Mouse (Mus musculus) hindbrain, postnatal 0 days (tissue): Measurements from ENCODE around the gene Rhd. TPM values are rescaled to one million over a fixed set of nuclear protein-coding genes. Genes with fewer than 3 reads are reported as not detected.

ENCODE experiments used
- ATAC-seq: fragments of 200-750 bp; cut with Nextera tagmentation; 2 replicates; pipeline ENCODE4 v1.8.0; 2017; ENCODE audit warnings: mild to moderate bottlenecking, moderate TSS enrichment, moderate library complexity
- DNase-seq: peaks from one replicate; pipeline ENCODE4 v3.0.0-alpha.2; 2015; ENCODE audit warnings: low spot score
- H3K27ac ChIP-seq: fragments of 300-500 bp; sonication (generic); 2 replicates; pipeline ENCODE4 v1.5.1; 2014; ENCODE audit warnings: mild to moderate bottlenecking
- H3K27me3 ChIP-seq: fragments of 300-500 bp; sonication (generic); 2 replicates; pipeline ENCODE4 v1.6.1; 2014; ENCODE audit warnings: low read length, mixed read lengths; ENCODE audit not compliant: insufficient read depth
- H3K36me3 ChIP-seq: fragments of 300-500 bp; sonication (generic); 2 replicates; pipeline ENCODE4 v1.6.1; 2014; ENCODE audit warnings: low read length, mixed read lengths; ENCODE audit not compliant: insufficient read depth
- H3K4me1 ChIP-seq: fragments of 300-500 bp; sonication (generic); 2 replicates; pipeline ENCODE4 v1.6.1; 2014; ENCODE audit warnings: antibody characterized with exemption, low read length, mixed read lengths; ENCODE audit not compliant: insufficient read depth
- H3K4me2 ChIP-seq: fragments of 300-500 bp; sonication (generic); 2 replicates; pipeline ENCODE4 v1.6.1; 2014; ENCODE audit warnings: low read depth, mild to moderate bottlenecking, low read length, moderate library complexity, mixed read lengths
- H3K4me3 ChIP-seq: fragments of 300-500 bp; sonication (generic); 2 replicates; pipeline ENCODE4 v1.5.1; 2014; ENCODE audit warnings: low read length
- H3K9ac ChIP-seq: fragments of 300-500 bp; sonication (generic); replicated peaks from 2 replicates; pipeline ENCODE4 v1.6.1; 2014; ENCODE audit warnings: mild to moderate bottlenecking, low read length, moderate library complexity, mixed read lengths
- H3K9me3 ChIP-seq: fragments of 300-500 bp; sonication (generic); 2 replicates; pipeline ENCODE4 v1.6.1; 2016; ENCODE audit warnings: low read length, mixed read lengths
- CTCF ChIP-seq: IDR thresholded peaks from 2 replicates; pipeline ENCODE4 v1.5.1; 2016; ENCODE audit warnings: antibody characterized with exemption, control low read depth, low read depth
- WGBS: fragments of 180-500 bp; shearing (Covaris S2); extraction: QIAGEN DNeasy Blood & Tissue Kit; methylation state at CpG from one replicate; pipeline ENCODE4 v1.1.7; 2014; 5-methylcytosine and 5-hydroxymethylcytosine counted together
- polyA plus RNA-seq: library from polyadenylated mRNA; unstranded; fragments of >200 nt; fragmentation: Nextera tagmentation; extraction: Ambion mirVana; gene quantifications from 2 replicates; pipeline ENCODE4 v1.2.1, GENCODE M21; 2015
- total RNA-seq: library from RNA; depleted of rRNA; stranded (reverse); fragments of >200 nt; gene quantifications from 2 replicates; pipeline ENCODE4 v1.2.3, GENCODE M21; 2014

The Rhd gene
- total and polyA plus RNA-seq, 2 experiments from 2014 or later, result 1.1 to 2.1 TPM

- H3K4me3 ChIP-seq, result no peak overlapping the region
- no peak overlapping the region for H3K9ac ChIP-seq
- ATAC-seq (no peak), DNase-seq (no peak)
- H3K27ac ChIP-seq, result no peak overlapping the region
- H3K36me3 ChIP-seq, result peaks cover 5% of the 10 kb centered on the region; the same call in 1 of the 2 replicates
- 96% methylated on average over 6 of the region's 6 CpGs for WGBS
- H3K27me3 ChIP-seq, result no peaks in the 10 kb centered on the region
- no peak overlapping the region for H3K4me2 ChIP-seq
- H3K9me3 ChIP-seq, result no peaks in the 10 kb centered on the region
- no peaks in the 10 kb centered on the region for H3K4me1 ChIP-seq
- no peak for TF ChIP-seq CTCF
These were observed 56.3 kb downstream of the Rhd start for GRCm38 (mm10) chr4:134920631-134921030.

GRCm38 (mm10) chr4:134921703-134922102 lies 57.4 kb downstream of the Rhd start:
- no peak overlapping the region for H3K27ac ChIP-seq
- no peaks in the 10 kb centered on the region for H3K27me3 ChIP-seq
- peaks cover 14% of the 10 kb centered on the region; the same call in 1 of the 2 replicates for H3K36me3 ChIP-seq
- H3K9me3 ChIP-seq, result no peaks in the 10 kb centered on the region
- TF ChIP-seq CTCF, result no peak
- no peak overlapping the region for H3K4me3 ChIP-seq
- DNase-seq (no peak), ATAC-seq (no peak)
- WGBS, result 96% methylated on average over 4 of the region's 4 CpGs
- no peak overlapping the region for H3K4me2 ChIP-seq
- H3K4me1 ChIP-seq, result no peaks in the 10 kb centered on the region
- no peak overlapping the region for H3K9ac ChIP-seq

GRCm38 (mm10) chr4:134922111-134922924 lies 58.0 kb downstream of the Rhd start:
- H3K9ac ChIP-seq, result peak overlapping the region; percentile 97

GRCm38 (mm10) chr4:134922925-134923244 lies 58.5 kb downstream of the Rhd start:
- peak; percentile 57; the same call in 1 of the 2 replicates for ATAC-seq

More at GRCm38 (mm10) chr4:134922111-134922924, 58.0 kb downstream of the Rhd start:
- WGBS, result 57% methylated on average over 10 of the region's 10 CpGs
- no peaks in the 10 kb centered on the region for H3K4me1 ChIP-seq
- no peak for ATAC-seq
- peaks cover 18% of the 10 kb centered on the region for H3K36me3 ChIP-seq
- H3K27ac ChIP-seq, result peak overlapping the region; percentile 96
- H3K9me3 ChIP-seq, result no peaks in the 10 kb centered on the region
- no peak for DNase-seq
- peak overlapping the region; percentile 92 for H3K4me2 ChIP-seq
- no peaks in the 10 kb centered on the region for H3K27me3 ChIP-seq
- peak overlapping the region; percentile 80 for H3K4me3 ChIP-seq
- 0 out of 2 replicates have a peak, but pooled peaks have one; percentile 2 for TF ChIP-seq CTCF

GRCm38 (mm10) chr4:134923258-134924018 lies 59.1 kb downstream of the Rhd start, which contains the start of gene Rsrp1:
Gene Rsrp1, plus strand, starts transcription at chr4:134923592.
- DNase-seq (peak; percentile 100), ATAC-seq (peak; percentile 96)
- no peak; the same call in 1 of the 2 replicates for TF ChIP-seq CTCF
- Histone ChIP-seq H3K27ac (peak within 1 kb of the TSS; percentile 96), H3K9ac (peak within 1 kb of the TSS; percentile 97), H3K36me3 (peaks cover 29% of the 10 kb centered on the region), H3K4me1 (no peaks in the 10 kb centered on the region), H3K4me3 (peak within 1 kb of the TSS; percentile 80), H3K9me3 (no peaks in the 10 kb centered on the region), H3K4me2 (peak within 1 kb of the TSS; percentile 92), H3K27me3 (no peaks in the 10 kb centered on the region)
- WGBS, result under 1% methylated on average over 64 of the region's 64 CpGs

More at GRCm38 (mm10) chr4:134922925-134923244, 58.5 kb downstream of the Rhd start:
- peak overlapping the region; percentile 80 for H3K4me3 ChIP-seq
- H3K27ac ChIP-seq, result peak overlapping the region; percentile 96
- WGBS, result 0% methylated on average over 13 of the region's 13 CpGs
- H3K36me3 ChIP-seq, result peaks cover 24% of the 10 kb centered on the region
- H3K9me3 ChIP-seq, result no peaks in the 10 kb centered on the region
- DNase-seq, result peak; percentile 76
- peak overlapping the region; percentile 97 for H3K9ac ChIP-seq
- 0 out of 2 replicates have a peak, but pooled peaks have one; percentile 4 for TF ChIP-seq CTCF
- H3K4me2 ChIP-seq, result peak overlapping the region; percentile 92
- no peaks in the 10 kb centered on the region for H3K27me3 ChIP-seq
- no peaks in the 10 kb centered on the region for H3K4me1 ChIP-seq

- ATAC-seq (peak; percentile 38), DNase-seq (peak; percentile 50)
- peak overlapping the region; percentile 80 for H3K4me3 ChIP-seq
- H3K4me2 ChIP-seq, result peak overlapping the region; percentile 92
- 1% methylated on average over 73 of the region's 75 CpGs for WGBS
- peak overlapping the region; percentile 96 for H3K27ac ChIP-seq
- H3K9me3 ChIP-seq, result no peaks in the 10 kb centered on the region
- TF ChIP-seq CTCF, result peak; percentile 25
- peaks cover 32% of the 10 kb centered on the region for H3K36me3 ChIP-seq
- no peaks in the 10 kb centered on the region for H3K27me3 ChIP-seq
- H3K9ac ChIP-seq, result peak overlapping the region; percentile 97
- H3K4me1 ChIP-seq, result no peaks in the 10 kb centered on the region
These were observed 59.8 kb downstream of the Rhd start for GRCm38 (mm10) chr4:134924019-134924741.
